Mouse (Mus musculus): Measurements from ENCODE around the gene Cdk11b. TPM values are rescaled to one million over a fixed set of nuclear protein-coding genes. Genes with fewer than 3 reads are reported as not detected.

The Cdk11b gene
- total and polyA plus RNA-seq, 3 experiments: 15.6 to 82.0 (median 26.6) TPM

DNA sequence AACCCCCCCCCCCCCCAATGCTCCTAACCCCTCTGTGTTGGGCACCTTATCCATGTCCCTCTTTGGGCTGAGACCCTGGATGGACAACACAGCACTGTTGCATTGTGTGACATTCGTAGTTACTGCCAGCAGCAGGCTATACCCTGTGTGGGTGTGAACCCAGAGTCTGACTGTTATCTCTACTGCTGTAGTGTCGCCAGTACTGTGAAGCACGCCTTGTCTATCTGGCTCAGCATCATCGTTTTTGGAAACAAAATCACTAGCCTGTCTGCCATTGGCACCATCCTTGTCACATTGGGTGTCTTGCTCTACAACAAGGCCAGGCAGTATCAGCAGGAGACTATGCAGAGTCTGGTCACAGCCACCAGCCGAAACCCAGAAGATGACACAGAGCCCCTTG lies 6.3 kb upstream of the Cdk11b start:
- in situ Hi-C loops (cut with MboI; ENCODE audit: low pct_ligation_motif_present, low pct_unique_long_range_greater_than_20kb, low sequenced_read_pairs): no loop called here

GRCm38 (mm10) chr4:155630267-155630666 lies 5.6 kb downstream of the Cdk11b start:
- no peak for DNase-seq (ENCODE audit: extremely low read depth)
- H3K27ac ChIP-seq (ENCODE audit: insufficient read depth, low read depth): no peak overlapping the region
- H3K27me3 ChIP-seq (replicated peaks): no peaks in the 10 kb centered on the region
- H3K9me3 ChIP-seq (replicated peaks; ENCODE audit: low read length): no peaks in the 10 kb centered on the region
- H3K79me2 ChIP-seq (replicated peaks; ENCODE audit: control insufficient read depth, extremely low read depth, insufficient read depth, poor library complexity, severe bottlenecking): peaks cover 11% of the 10 kb centered on the region
- TF ChIP-seq RAD21 (IDR thresholded peaks at IDR 0.05; ENCODE audit: low read depth, low read length): no peak
- no peak for TF ChIP-seq SIN3A (IDR thresholded peaks at IDR 0.05; ENCODE audit: low read length)
- TF ChIP-seq NELFE (IDR thresholded peaks at IDR 0.05; ENCODE audit: low read depth, low read length): no peak
- TF ChIP-seq EP300 (IDR thresholded peaks at IDR 0.05; ENCODE audit: low read length): no peak
- no peak for TF ChIP-seq PAX5 (IDR thresholded peaks at IDR 0.05; ENCODE audit: low read length)
- no peak for TF ChIP-seq JUN (IDR thresholded peaks at IDR 0.05; ENCODE audit: insufficient read depth, low read depth, low read length)
- TF ChIP-seq MAFK (IDR thresholded peaks at IDR 0.05; ENCODE audit: insufficient replicate concordance, low read length): no peak
- TF ChIP-seq MAX (IDR thresholded peaks at IDR 0.05; ENCODE audit: low read length): no peak
- TF ChIP-seq GABPA (IDR thresholded peaks at IDR 0.05; ENCODE audit: insufficient replicate concordance, low read depth, low read length): no peak
- no peak for TF ChIP-seq ZNF384 (IDR thresholded peaks at IDR 0.05; ENCODE audit: low read depth, low read length)
- no peak for TF ChIP-seq USF1 (IDR thresholded peaks at IDR 0.05; ENCODE audit: low read depth, low read length)
- TF ChIP-seq ZKSCAN1 (IDR thresholded peaks at IDR 0.05; ENCODE audit: borderline replicate concordance, low read depth, low read length): no peak
- TF ChIP-seq MYC (IDR thresholded peaks at IDR 0.05; ENCODE audit: low read depth, low read length): no peak
- TF ChIP-seq MXI1 (IDR thresholded peaks at IDR 0.05; ENCODE audit: low read depth, low read length): no peak
- TF ChIP-seq UBTF (IDR thresholded peaks at IDR 0.05; ENCODE audit: low read depth, low read length): no peak
- no peak for TF ChIP-seq ZMIZ1 (IDR thresholded peaks at IDR 0.05; ENCODE audit: low read depth, low read length)
- no peak for TF ChIP-seq CTCF (conservative IDR thresholded peaks at IDR 0.05 in 1 of 2, IDR thresholded peaks at IDR 0.05 in 1 of 2; ENCODE audit: low read depth in 2 of 2, low read length in 2 of 2)
- TF ChIP-seq ETS1 (conservative IDR thresholded peaks at IDR 0.05; ENCODE audit: low read depth, low read length): no peak
- TF ChIP-seq KAT2A (IDR thresholded peaks at IDR 0.05; ENCODE audit: insufficient replicate concordance, low read length): no peak
- dilution Hi-C loops (cut with MboI; ENCODE audit: extremely low pct_ligation_motif_present, extremely low pct_unique_long_range_greater_than_20kb, low sequenced_read_pairs) (no loop called here), in situ Hi-C loops (cut with MboI; ENCODE audit: low pct_ligation_motif_present, low pct_unique_long_range_greater_than_20kb, low sequenced_read_pairs) (no loop called here)
- H3K36me3 ChIP-seq (replicated peaks in 1 of 2; ENCODE audit: control insufficient read depth in 1 of 2, insufficient read depth in 1 of 2, low read length in 1 of 2): peaks cover 64 to 76% of the 10 kb centered on the region in 2 experiments
- no peak overlapping the region for H3K4me2 ChIP-seq (ENCODE audit: insufficient read depth, low read depth, poor library complexity, severe bottlenecking)
- no peak overlapping the region for H3K4me3 ChIP-seq (replicated peaks in 1 of 3; ENCODE audit: low read depth in 2 of 3, low read length in 2 of 3, poor library complexity in 1 of 3)
- H3K4me1 ChIP-seq (ENCODE audit: control insufficient read depth in 1 of 2, insufficient read depth in 2 of 2): peaks cover 0 to 6% of the 10 kb centered on the region in 2 experiments; a peak in 2 of 4 replicates
- no peak overlapping the region for H3K9ac ChIP-seq (ENCODE audit: insufficient read depth, low read depth)

More for the DNA sequence above, 6.3 kb upstream of the Cdk11b start:
- TF ChIP-seq ZMIZ1 (IDR thresholded peaks at IDR 0.05; ENCODE audit: low read depth, low read length) (no peak), MAZ (IDR thresholded peaks at IDR 0.05; ENCODE audit: low read depth, low read length) (no peak), IRF4 (IDR thresholded peaks at IDR 0.05; ENCODE audit: low read depth, low read length) (no peak), E2F4 (IDR thresholded peaks at IDR 0.05; ENCODE audit: insufficient replicate concordance, low read depth, low read length) (no peak)
- H3K4me3 ChIP-seq (replicated peaks in 1 of 3; ENCODE audit: low read depth in 2 of 3, low read length in 2 of 3, poor library complexity in 1 of 3): no peak overlapping the region
- H3K36me3 ChIP-seq (replicated peaks in 1 of 2; ENCODE audit: control insufficient read depth in 1 of 2, insufficient read depth in 1 of 2, low read length in 1 of 2): peaks cover 62 to 86% of the 10 kb centered on the region in 2 experiments
- no peaks in the 10 kb centered on the region for H3K9me3 ChIP-seq (replicated peaks; ENCODE audit: low read length)
- H3K4me1 ChIP-seq (ENCODE audit: control insufficient read depth in 1 of 2, insufficient read depth in 2 of 2): peaks cover 0 to 16% of the 10 kb centered on the region in 2 experiments; a peak in 2 of 4 replicates
- dilution Hi-C loops (cut with MboI; ENCODE audit: extremely low pct_ligation_motif_present, extremely low pct_unique_long_range_greater_than_20kb, low sequenced_read_pairs): no loop called here
- no peaks in the 10 kb centered on the region for H3K27me3 ChIP-seq (replicated peaks)
- DNase-seq (ENCODE audit: extremely low read depth): no peak
- H3K9ac ChIP-seq (ENCODE audit: insufficient read depth, low read depth): no peak overlapping the region
- H3K27ac ChIP-seq (ENCODE audit: insufficient read depth, low read depth): no peak overlapping the region
- H3K4me2 ChIP-seq (ENCODE audit: insufficient read depth, low read depth, poor library complexity, severe bottlenecking): no peak overlapping the region
- H3K79me2 ChIP-seq (replicated peaks; ENCODE audit: control insufficient read depth, extremely low read depth, insufficient read depth, poor library complexity, severe bottlenecking): peaks cover 10% of the 10 kb centered on the region

Data from CH12.LX (cell line).